Mouse (Mus musculus) ovary, postnatal 36 days (tissue): ENCODE data around the gene Myo10.
"Not testable (repeated sequence)": the region's sequence is repeated elsewhere in the genome, so short reads cannot be mapped to it uniquely, and the experiment has no call there.

Experiments used
- DNase-seq: peaks from one replicate; pipeline ENCODE4 v3.0.0; 2022; ENCODE audit warnings: low spot score, mixed read lengths

Gene Myo10

DNA sequence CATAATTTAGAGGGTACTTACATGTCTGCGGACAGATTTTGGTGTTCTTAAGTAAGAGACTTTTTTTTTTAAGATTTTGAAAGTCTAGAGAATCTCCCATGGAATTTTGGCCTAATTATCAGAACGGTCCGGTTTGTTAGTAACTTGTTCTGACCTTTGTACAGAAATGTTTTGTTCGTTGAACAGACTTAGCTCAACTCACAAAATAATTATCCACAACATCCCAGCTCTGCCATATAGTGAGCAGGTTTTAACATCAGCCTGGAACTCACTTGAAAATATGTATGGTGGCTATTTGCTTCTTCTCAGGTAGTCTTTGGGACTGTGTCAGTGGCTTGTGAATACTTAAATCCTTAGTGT is 68.4 kb downstream of the Myo10 start:
- no peak for DNase-seq

DNA sequence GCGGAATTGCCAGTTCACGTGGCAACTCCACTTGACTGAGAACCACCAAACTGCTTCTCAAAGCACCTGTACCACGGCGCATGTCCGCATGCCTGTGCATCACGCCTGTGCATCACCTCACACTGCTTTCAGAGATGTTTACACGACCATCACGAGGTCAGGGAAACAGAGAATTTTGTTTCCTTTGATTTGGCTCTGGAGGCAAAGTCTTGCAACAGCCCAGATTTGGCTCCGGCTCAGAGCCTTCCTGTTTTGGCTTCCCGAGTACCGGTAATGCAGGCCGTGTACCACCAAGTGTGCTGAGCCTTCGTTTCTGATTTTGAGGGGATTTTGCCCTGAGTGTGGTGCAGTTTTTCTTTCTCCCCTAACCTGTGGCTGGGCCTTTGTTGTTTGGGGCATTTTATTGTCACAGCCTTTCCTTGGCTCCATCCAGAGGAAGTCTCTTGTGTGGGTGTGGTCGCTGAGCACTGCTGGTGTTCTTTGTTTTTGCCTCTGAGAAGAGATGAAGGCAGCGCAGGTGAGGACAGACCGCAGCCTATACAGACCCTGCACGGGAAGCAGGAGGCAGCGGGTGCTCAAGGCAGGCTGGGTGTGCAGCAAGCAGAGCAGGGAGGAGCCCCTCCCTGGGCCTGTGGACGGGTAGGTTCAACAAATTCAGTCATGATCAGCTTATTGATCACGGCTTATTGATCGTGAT is 70.1 kb downstream of the Myo10 start:
- peak; percentile 25 for DNase-seq

GRCm38 (mm10) chr15:25693708-25694107 is 71.4 kb downstream of the Myo10 start:
- DNase-seq, result no peak

DNA sequence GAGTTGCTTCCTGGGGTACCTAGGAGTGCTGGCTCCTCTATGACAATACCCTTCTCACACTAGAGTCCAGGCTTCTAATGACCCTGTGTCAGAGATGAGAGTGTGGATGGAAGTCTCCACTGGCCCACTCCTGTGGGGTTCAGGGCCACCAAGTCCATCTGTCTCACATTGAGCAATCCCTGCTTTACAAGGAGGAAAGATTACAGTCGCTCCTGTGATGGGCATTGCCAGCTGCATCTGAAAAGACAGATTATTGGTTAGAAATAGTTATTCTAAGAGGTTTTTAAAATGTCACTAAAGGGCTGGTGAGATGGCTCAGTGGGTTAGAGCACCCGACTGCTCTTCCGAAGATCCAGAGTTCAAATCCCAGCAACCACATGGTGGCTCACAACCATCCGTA is 72.4 kb downstream of the Myo10 start:
- no peak for DNase-seq

GRCm38 (mm10) chr15:25695253-25695652 is 72.9 kb downstream of the Myo10 start:
- DNase-seq, result no peak

DNA sequence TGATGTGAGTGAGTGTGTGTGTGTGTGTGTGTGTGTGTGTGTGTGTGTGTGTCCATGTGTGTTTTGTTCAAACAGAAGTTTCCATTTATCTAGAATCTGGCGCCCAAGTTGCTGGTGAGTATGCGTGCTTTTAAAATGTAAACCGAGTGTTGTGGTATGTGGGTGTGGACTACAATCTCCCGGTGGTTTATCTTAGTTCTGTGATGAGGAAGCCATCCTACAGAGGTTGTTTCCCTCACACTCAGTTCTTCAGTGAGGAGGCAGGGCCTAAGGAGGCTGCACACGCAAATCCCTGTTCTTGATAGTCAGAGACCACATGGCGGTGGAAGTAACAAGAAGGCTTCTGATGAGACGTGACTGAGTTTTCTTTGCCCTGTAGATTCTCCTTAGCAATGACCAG is 73.6 kb downstream of the Myo10 start:
- no peak for DNase-seq

DNA sequence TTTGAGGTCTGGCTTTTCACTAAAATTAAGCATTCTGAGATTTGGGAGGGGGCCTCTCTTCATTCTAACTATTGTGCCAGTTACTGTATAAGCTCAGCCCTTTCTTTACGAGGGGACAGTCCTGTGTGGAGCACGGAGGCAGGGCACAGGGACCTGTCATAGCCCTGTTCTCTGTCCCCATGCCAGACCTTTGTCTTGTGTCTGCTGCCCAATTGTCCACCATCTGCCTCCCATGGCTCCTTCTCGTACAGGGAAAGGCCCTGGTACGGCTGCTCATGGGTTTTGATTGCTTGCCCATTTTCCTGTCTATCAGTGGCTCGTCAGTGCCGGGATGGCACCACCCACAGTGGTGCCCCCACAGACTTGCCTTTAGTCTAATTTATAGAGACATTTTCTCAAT is 74.3 kb downstream of the Myo10 start:
- DNase-seq, result no peak

- no peak for DNase-seq
Observed at GRCm38 (mm10) chr15:25699032-25699557, 76.8 kb downstream of the Myo10 start.

- DNase-seq, result no peak
Observed at GRCm38 (mm10) chr15:25702602-25703001, 80.3 kb downstream of the Myo10 start.

DNA sequence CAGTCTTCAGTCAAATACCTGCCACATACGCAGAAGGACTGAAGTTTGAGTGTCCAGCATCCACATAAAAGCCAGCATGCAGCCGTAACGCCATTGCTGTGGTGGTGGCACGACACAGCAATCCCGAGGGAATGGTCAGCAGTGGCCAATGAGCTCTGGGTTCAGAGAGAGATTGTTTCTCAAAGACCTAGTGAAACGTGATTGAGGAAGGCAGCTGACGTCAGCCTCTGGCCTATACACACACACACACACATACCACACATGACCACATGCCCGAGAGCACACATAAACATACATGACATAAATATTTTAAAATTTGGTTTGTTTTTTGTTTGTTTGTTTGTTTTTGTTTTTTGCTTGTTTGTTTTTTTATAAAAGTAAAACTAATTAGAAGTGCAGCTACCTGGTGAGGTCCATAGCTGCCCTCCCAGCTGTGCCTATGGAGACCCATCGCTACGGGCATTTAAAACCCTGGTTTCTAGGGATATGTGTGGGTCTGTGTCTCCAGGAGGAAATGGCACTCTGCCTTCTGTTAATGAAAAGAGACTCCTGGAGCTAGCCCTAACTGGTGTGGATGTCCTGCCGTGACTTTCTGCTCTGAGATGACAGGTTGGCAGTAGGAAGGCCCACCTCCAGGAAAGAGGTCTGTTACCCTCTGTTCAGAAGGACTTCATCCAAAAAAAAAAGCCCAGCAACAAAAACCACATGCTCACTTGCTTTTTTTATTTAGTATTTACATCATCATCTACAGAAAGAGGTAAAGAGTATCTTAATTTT is 82.7 kb downstream of the Myo10 start:
- no peak for DNase-seq

GRCm38 (mm10) chr15:25706874-25707554 is 84.7 kb downstream of the Myo10 start:
- no peak for DNase-seq

DNA sequence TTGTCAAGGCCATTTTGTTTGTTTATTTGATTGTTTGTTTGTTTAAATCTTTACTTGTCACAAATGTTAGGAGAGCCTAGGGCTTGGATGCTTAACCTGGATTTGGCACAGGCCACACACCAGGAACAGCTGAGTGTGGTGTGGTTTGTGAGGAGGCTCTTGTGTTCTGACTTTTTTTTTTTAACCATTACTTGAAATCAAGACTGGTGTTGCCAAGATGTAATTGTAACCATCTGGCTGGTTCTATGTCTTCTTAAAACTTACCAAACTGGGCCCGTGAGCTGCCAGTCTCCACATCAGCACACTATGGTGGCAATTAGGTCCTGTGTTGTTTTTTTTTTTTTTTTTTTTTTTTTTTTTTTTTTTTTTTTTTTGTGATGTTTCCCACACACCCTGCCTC is 85.6 kb downstream of the Myo10 start:
- no peak for DNase-seq

DNA sequence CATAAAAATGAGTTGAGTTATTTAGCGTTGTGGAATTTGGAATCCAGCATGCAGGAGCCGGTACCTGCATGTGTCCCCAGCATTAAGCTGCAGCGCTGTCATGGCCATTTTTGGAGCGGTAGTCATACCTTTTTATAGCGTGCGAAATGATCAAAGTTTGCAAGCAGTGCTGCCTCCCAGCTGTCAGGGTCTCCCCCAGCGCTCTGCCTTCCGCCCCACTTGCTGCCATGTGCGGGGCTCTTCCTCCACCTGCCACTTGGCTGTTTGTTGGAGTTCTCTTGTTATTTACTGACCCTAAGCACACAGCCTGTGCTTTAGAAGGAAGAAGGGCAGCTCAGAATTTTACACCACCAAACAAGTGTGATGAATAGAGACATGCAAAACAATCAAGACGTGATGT is 88.6 kb downstream of the Myo10 start:
- no peak for DNase-seq

DNA sequence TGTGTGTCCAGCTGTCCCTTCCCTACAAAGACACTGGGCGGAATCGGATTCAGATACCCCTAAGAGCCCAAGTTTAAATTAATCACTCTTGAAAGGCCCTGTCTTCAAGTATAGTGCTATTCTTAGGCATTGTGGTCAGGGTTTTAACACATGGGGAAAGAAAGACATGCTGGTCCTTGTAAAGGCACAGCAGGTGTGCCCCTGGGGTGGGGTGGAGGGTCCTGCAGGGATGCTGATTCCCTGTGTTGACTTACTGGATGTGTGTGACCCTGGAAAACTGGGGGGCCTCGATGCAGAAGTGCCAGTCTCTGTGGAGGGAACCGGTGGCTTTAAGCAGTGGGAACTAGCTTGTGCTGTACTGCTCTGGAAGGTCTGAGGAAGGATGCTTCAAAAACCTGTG is 90.6 kb downstream of the Myo10 start:
- no peak for DNase-seq

GRCm38 (mm10) chr15:25713587-25714361 is 91.4 kb downstream of the Myo10 start:
- no peak for DNase-seq

DNA sequence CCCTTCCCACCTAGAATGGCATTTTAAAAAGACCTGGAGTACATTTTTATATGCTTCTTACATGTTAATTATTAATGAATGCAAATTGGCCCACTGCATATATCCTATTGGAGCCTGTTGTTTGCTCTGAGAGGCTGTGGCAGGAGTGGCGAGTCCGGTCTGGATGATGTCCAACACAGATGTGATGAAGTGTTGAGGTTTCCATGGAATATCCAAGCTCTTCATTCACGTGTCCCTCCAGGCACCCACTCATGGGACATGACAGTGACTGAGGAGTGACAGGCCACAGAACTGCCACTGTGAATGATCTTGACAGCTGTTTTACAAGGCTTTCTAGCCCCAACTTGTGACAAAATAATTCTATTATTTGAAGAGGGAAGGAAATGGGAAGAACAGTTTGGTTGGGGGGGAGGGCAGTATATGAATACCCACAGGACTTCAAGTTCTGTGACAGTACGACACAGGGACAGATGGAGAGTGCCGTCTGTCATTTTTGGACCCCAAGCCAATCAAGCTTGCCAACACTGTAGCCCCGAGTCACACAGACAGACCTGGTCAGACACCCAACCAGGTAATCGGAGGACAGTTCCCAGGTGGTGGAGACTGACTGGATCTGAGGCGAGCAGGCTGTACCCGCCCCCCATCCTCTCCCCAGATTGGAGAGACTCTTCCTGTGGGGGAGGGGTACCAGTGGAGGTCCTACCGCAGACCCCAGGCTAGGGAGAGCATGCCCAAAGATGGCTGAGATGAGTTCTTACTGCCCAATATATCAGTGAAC is 93.1 kb downstream of the Myo10 start:
- no peak for DNase-seq

GRCm38 (mm10) chr15:25715996-25716395 is 93.7 kb downstream of the Myo10 start:
- no peak for DNase-seq

- DNase-seq, result peak; percentile 77
Observed at GRCm38 (mm10) chr15:25717006-25717405, 94.7 kb downstream of the Myo10 start.

DNA sequence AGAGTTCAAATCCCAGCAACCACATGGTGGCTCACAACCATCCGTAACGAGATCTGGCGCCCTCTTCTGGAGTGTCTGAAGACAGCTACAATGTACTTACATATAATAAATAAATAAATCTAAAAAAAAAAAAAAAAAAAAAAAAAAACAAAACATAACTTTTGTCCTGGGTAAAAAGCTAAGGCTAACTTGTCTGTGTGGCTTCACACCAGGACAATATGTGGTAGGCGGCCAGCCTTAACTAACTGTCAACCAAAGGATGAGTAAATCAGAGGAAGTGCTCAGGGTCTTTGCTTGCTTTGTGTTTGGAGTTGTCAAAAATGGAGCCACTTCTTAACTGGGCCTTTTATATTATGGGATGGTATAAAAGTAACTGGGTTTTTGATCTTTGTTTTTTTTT is 95.8 kb downstream of the Myo10 start:
- not testable (repeated sequence) for DNase-seq

DNA sequence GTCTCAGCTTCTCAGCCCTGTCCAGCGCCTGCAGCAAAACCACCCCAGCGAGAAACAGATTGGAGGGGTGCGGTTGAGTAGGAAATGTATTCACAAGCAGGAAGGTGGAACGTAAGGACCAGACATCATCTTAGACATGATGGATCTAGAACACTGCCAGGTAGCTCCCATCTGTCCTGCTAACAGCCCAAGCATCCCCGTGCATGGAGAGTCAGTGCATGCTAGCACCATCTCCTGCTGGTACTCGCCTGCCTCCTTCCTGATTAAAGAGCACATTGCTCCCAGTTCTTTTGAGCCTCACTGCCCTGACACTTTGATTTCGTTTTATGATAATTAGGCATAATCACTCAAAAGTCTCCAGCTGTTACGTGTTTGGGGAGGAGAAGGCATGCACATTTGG is 96.9 kb downstream of the Myo10 start:
- no peak for DNase-seq

- DNase-seq, result no peak
Observed at GRCm38 (mm10) chr15:25720263-25720662, 97.9 kb downstream of the Myo10 start.
